7 mouse cellular contexts compared by ENCODE assay signal in genomic region chr10:41476171-41477017, GRCm38 (mm10). TPM values are rescaled to one million over a fixed set of nuclear protein-coding genes. Genes with fewer than 3 reads are reported as not detected.
DNase-seq lines count a peak whose midpoint lies in the region; ATAC-seq lines count a peak whose summit lies in the region.

Mical1 (plus strand) TSS chr10:41476314.

- peak; percentile 75 for DNase-seq in MN1 (ENCODE audit: low spot score)
- DNase-seq in c-Kit-positive CD71-positive TER-119-positive erythroid progenitor cells, embryonic 14.5 days (ENCODE audit: low spot score) = peak; percentile 64
- DNase-seq in gastrocnemius, postnatal 25 days = peak; percentile 75
- DNase-seq in left cerebral cortex, postnatal 36 days (ENCODE audit: low spot score in 2 of 2) = peak; percentile 42 to 47
- DNase-seq in mesoderm, embryonic 11.5 days (ENCODE audit: low read depth, low spot score) = peak; percentile 64
- peak; percentile 62 for DNase-seq in right cerebral cortex, postnatal 4 days

- peak; percentile 49 for ATAC-seq in inflammation-experienced regulatory T-cells, adult 6 months

- intact Hi-C loops in left cerebral cortex, postnatal 36 days (cut with DNase I) = no loop called here

RNA-seq across cellular contexts. Expression of gene Mical1, which starts in this region (rescaled TPM):
- total RNA-seq in gastrocnemius, postnatal 25 days (2021) = 1 to 10 TPM; 6.9 to 8.1 TPM
- 100 to 1,000 TPM in 2 of 3 experiments, 10 to 100 TPM in 1; 84.9 to 115 (median 101) TPM for polyA plus RNA-seq in inflammation-experienced regulatory T-cells, adult 6 months (2017; shearing (Covaris generic))
- total RNA-seq in left cerebral cortex, postnatal 36 days (2021) = 10 to 100 TPM; 17.3 to 19.6 TPM

Comparison
In these comparisons a context has a peak if more than half of its experiments do, and no peak if none do; other contexts are left out.
1. Peak in every context shown above with its lines: DNase-seq and ATAC-seq.